ENCODE assay signal across 27 mouse cellular contexts in the genomic region with DNA sequence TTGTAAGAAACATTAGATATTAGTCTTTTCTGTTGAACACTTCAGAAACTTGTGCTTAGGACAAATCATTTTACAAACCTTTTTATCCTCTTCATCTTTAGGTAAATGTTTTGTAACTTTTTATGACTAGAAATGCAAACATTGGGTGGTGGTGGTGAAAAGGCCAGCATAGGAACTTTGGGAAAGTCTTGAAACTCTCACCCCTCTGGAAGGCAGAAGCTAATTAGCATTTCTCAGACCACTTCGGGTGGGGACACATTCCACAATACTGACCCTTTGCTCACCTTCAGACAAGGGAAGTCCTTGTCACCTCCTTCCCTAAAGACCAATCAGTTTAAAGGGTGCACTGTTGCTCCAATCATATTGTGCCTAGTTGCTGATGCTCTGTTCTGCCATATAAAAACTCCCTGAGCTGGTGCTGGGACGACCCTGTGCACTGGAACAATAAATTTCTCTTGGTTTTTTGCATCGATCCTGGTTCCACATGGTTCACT.
"Had no signal": no experiment of that assay in that cellular context is flagged by ENCODE, and none has a peak within 500 bp of the region (broad histone marks: within the 10 kb centered on the region; RNA-seq: fewer than 3 reads in every experiment).

No protein-coding gene starts in this region.

- ATAC-seq: hindbrain, postnatal 0 days; intestine, embryonic 16.5 days had no signal

- H3K4me3 ChIP-seq: gastrocnemius, adult 2 months; heart, embryonic 13.5 days; heart, embryonic 15.5 days; hindbrain, embryonic 13.5 days; hindbrain, embryonic 15.5 days; kidney, embryonic 15.5 days; layer of hippocampus, adult 2 months; limb, embryonic 12.5 days; liver, embryonic 13.5 days had no signal

- H3K36me3 ChIP-seq: heart, embryonic 13.5 days; heart, embryonic 15.5 days; hindbrain, embryonic 13.5 days; hindbrain, embryonic 15.5 days; kidney, embryonic 15.5 days; limb, embryonic 12.5 days; liver, embryonic 13.5 days had no signal

- H3K27me3 ChIP-seq: heart, embryonic 13.5 days; heart, embryonic 15.5 days; hindbrain, embryonic 13.5 days; hindbrain, embryonic 15.5 days; kidney, embryonic 15.5 days; limb, embryonic 12.5 days; liver, embryonic 13.5 days had no signal

- H3K4me1 ChIP-seq: heart, embryonic 15.5 days; hindbrain, embryonic 13.5 days; hindbrain, embryonic 15.5 days; kidney, embryonic 15.5 days; limb, embryonic 12.5 days had no signal

- H3K9me3 ChIP-seq: heart, embryonic 13.5 days; heart, embryonic 15.5 days; hindbrain, embryonic 13.5 days; hindbrain, embryonic 15.5 days; kidney, embryonic 15.5 days; limb, embryonic 12.5 days; liver, embryonic 13.5 days had no signal

- H3K9ac ChIP-seq: heart, embryonic 13.5 days; heart, embryonic 15.5 days; hindbrain, embryonic 13.5 days; hindbrain, embryonic 15.5 days; kidney, embryonic 15.5 days; limb, embryonic 12.5 days; liver, embryonic 13.5 days had no signal

- H3K27ac ChIP-seq: gastrocnemius, adult 2 months; heart, embryonic 13.5 days; heart, embryonic 15.5 days; hindbrain, embryonic 13.5 days; hindbrain, embryonic 15.5 days; hindbrain, postnatal 0 days; kidney, embryonic 15.5 days; kidney, postnatal 0 days; layer of hippocampus, adult 2 months; limb, embryonic 12.5 days; liver, embryonic 13.5 days had no signal

- H3K4me2 ChIP-seq: heart, embryonic 11.5 days; heart, embryonic 13.5 days; heart, embryonic 15.5 days; hindbrain, embryonic 13.5 days; hindbrain, embryonic 15.5 days; kidney, embryonic 15.5 days; limb, embryonic 12.5 days; liver, embryonic 11.5 days; liver, embryonic 13.5 days had no signal

- DNase-seq: gastrocnemius, adult 2 months; gastrocnemius, postnatal 10 days; gastrocnemius, postnatal 25 days; heart, adult 18-20 months; heart, postnatal 14 days; heart, postnatal 36 days; kidney, adult 11 months; kidney, adult 2 months; kidney, adult 9 months; kidney, postnatal 14 days; kidney, postnatal 36 days; layer of hippocampus, postnatal 36 days; left cerebral cortex, postnatal 4 days; liver; liver, embryonic 13.5 days had no signal
